Mouse (Mus musculus): Measurements from ENCODE around the gene Atxn2.

DNA sequence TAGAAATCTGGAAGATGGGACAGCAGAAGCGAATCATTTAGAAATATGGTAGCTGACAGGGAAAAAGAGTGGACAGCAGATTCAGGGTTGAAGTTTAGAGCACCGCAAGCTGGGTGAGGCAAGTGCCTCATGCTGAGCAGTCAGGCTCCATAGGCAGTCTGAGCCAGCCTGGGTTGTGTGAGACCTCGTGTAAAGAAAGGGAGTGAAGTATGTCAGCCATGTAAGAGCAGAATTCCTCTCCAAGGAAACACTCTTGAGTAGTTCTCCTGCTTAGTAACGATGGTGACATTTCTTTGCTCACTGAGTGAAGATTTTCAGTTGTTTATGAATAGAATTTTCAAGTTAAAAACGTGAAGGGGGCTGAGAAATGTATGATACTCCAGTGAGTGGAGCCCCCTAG is 69.0 kb downstream of the Atxn2 start:
- TF ChIP-seq POLR2A (IDR thresholded peaks at IDR 0.05; ENCODE audit: control insufficient read depth, extremely low read depth, insufficient read depth, low read length, poor library complexity): no peak
- TF ChIP-seq CTCF (IDR thresholded peaks at IDR 0.05; ENCODE audit: borderline replicate concordance, control insufficient read depth, extremely low read depth, insufficient read depth, low read length, poor library complexity): no peak

Data from thymus, adult 2 months (tissue).